Mouse (Mus musculus) CH12.LX (cell line): ENCODE measurements around the gene Chd4. TPM values are rescaled to one million over a fixed set of nuclear protein-coding genes. Genes with fewer than 3 reads are reported as not detected.

Source experiments
- DNase-seq: peaks from one replicate; pipeline ENCODE4 v3.0.0-alpha.2; 2013; ENCODE audit errors: extremely low read depth
- H3K27ac ChIP-seq: 2 replicates; pipeline ENCODE4 v1.5.1; 2012; ENCODE audit warnings: low read depth, mild to moderate bottlenecking, control low read depth, moderate library complexity; ENCODE audit not compliant: insufficient read depth
- H3K27me3 ChIP-seq: replicated peaks from 2 replicates; pipeline ENCODE3; 2012; ENCODE audit warnings: inconsistent platforms
- H3K36me3 ChIP-seq, 2 experiments: replicated peaks in 1 of 2; 2 replicates each; pipeline versions ENCODE3 to v1.6.1; 2012; ENCODE audit warnings: inconsistent platforms in 1 of 2, low read length in 1 of 2, mild to moderate bottlenecking in 1 of 2, mixed read lengths in 1 of 2, moderate library complexity in 1 of 2; ENCODE audit not compliant: control insufficient read depth in 1 of 2, insufficient read depth in 1 of 2
- H3K4me1 ChIP-seq, 2 experiments: 2 replicates each; pipeline ENCODE4 v1.6.1; 2012; ENCODE audit warnings: inconsistent platforms in 1 of 2, moderate library complexity in 1 of 2; ENCODE audit not compliant: insufficient read depth in 2 of 2, control insufficient read depth in 1 of 2
- H3K4me2 ChIP-seq: 2 replicates; pipeline ENCODE4 v1.6.1; 2012; ENCODE audit warnings: low read depth, mild to moderate bottlenecking, control low read depth; ENCODE audit not compliant: poor library complexity, insufficient read depth, severe bottlenecking
- H3K4me3 ChIP-seq, 3 experiments: fragments of 150-350 bp in 1 of 3; sonication (generic) in 1 of 3; replicated peaks in 1 of 3; 2 replicates each; pipeline versions ENCODE3 to v1.5.1; 2011 to 2012; ENCODE audit warnings: low read depth in 2 of 3, low read length in 2 of 3, mild to moderate bottlenecking in 2 of 3, moderate library complexity in 2 of 3, control low read depth in 1 of 3, improper control_type of control experiment in 1 of 3, inconsistent platforms in 1 of 3, mixed read lengths in 1 of 3; ENCODE audit not compliant: poor library complexity in 1 of 3
- H3K79me2 ChIP-seq: replicated peaks from 2 replicates; pipeline ENCODE4 v1.6.1; 2012; ENCODE audit warnings: mild to moderate bottlenecking, moderate library complexity; ENCODE audit not compliant: control insufficient read depth, poor library complexity, insufficient read depth, severe bottlenecking; ENCODE audit errors: extremely low read depth
- H3K9ac ChIP-seq: 2 replicates; pipeline ENCODE4 v1.6.1; 2012; ENCODE audit warnings: low read depth, mild to moderate bottlenecking, control low read depth, moderate library complexity; ENCODE audit not compliant: insufficient read depth
- H3K9me3 ChIP-seq: replicated peaks from 2 replicates; pipeline ENCODE3; 2012; ENCODE audit warnings: low read length, inconsistent platforms, mixed read lengths
- BHLHE40 ChIP-seq: IDR thresholded peaks from 2 replicates; pipeline ENCODE4 v1.6.1; 2011; ENCODE audit warnings: mild to moderate bottlenecking, low read depth, low read length, improper control_type of control experiment
- CHD2 ChIP-seq: IDR thresholded peaks from 2 replicates; pipeline ENCODE4 v1.6.1; 2011; ENCODE audit warnings: low read length, improper control_type of control experiment
- E2F4 ChIP-seq: IDR thresholded peaks from 2 replicates; pipeline ENCODE4 v1.6.1; 2011; ENCODE audit warnings: low read depth, low read length, improper control_type of control experiment; ENCODE audit not compliant: insufficient replicate concordance
- EP300 ChIP-seq: IDR thresholded peaks from 2 replicates; pipeline ENCODE4 v1.6.1; 2011; ENCODE audit warnings: low read length, improper control_type of control experiment
- ETS1 ChIP-seq: conservative IDR thresholded peaks from 2 replicates; pipeline ENCODE4 v1.6.1; 2012; ENCODE audit warnings: low read depth, mild to moderate bottlenecking, inconsistent platforms, low read length, improper control_type of control experiment, moderate library complexity
- JUN ChIP-seq: IDR thresholded peaks from 2 replicates; pipeline ENCODE4 v1.6.1; 2011; ENCODE audit warnings: low read depth, mild to moderate bottlenecking, low read length, improper control_type of control experiment, moderate library complexity; ENCODE audit not compliant: insufficient read depth
- JUND ChIP-seq: conservative IDR thresholded peaks from 2 replicates; pipeline ENCODE4 v1.6.1; 2011; ENCODE audit warnings: low read depth, low read length, improper control_type of control experiment
- KAT2A ChIP-seq: IDR thresholded peaks from 2 replicates; pipeline ENCODE4 v1.6.1; 2012; ENCODE audit warnings: low read length, improper control_type of control experiment, inconsistent platforms; ENCODE audit not compliant: insufficient replicate concordance
- MAX ChIP-seq: IDR thresholded peaks from 2 replicates; pipeline ENCODE4 v1.6.1; 2011; ENCODE audit warnings: low read length, improper control_type of control experiment
- MEF2A ChIP-seq: IDR thresholded peaks from 2 replicates; pipeline ENCODE4 v1.6.1; 2014; ENCODE audit warnings: low read depth, mild to moderate bottlenecking, inconsistent platforms, low read length, improper control_type of control experiment, borderline replicate concordance
- MXI1 ChIP-seq: IDR thresholded peaks from 2 replicates; pipeline ENCODE4 v1.6.1; 2011; ENCODE audit warnings: mild to moderate bottlenecking, low read depth, low read length, improper control_type of control experiment
- MYC ChIP-seq: IDR thresholded peaks from 2 replicates; pipeline ENCODE4 v1.6.1; 2011; ENCODE audit warnings: low read depth, mild to moderate bottlenecking, improper control_type of control experiment, low read length
- NELFE ChIP-seq: IDR thresholded peaks from 2 replicates; pipeline ENCODE4 v1.6.1; 2011; ENCODE audit warnings: low read depth, low read length, improper control_type of control experiment
- NRF1 ChIP-seq: IDR thresholded peaks from 2 replicates; pipeline ENCODE4 v1.6.1; 2014; ENCODE audit warnings: low read depth, mild to moderate bottlenecking, inconsistent platforms, low read length, improper control_type of control experiment, moderate library complexity
- PAX5 ChIP-seq: IDR thresholded peaks from 2 replicates; pipeline ENCODE4 v1.6.1; 2012; ENCODE audit warnings: low read length, inconsistent platforms, mixed read lengths
- POLR2A ChIP-seq: IDR thresholded peaks from 2 replicates; pipeline ENCODE4 v1.6.1; 2011; ENCODE audit warnings: low read depth, mild to moderate bottlenecking, improper control_type of control experiment, low read length
- RAD21 ChIP-seq: IDR thresholded peaks from 2 replicates; pipeline ENCODE4 v1.6.1; 2011; ENCODE audit warnings: low read depth, mild to moderate bottlenecking, low read length, improper control_type of control experiment, moderate library complexity
- SIN3A ChIP-seq: IDR thresholded peaks from 2 replicates; pipeline ENCODE4 v1.6.1; 2012; ENCODE audit warnings: low read length, improper control_type of control experiment, inconsistent platforms
- TBP ChIP-seq: conservative IDR thresholded peaks from 2 replicates; pipeline ENCODE4 v1.6.1; 2011; ENCODE audit warnings: low read depth, low read length, improper control_type of control experiment
- TCF12 ChIP-seq: IDR thresholded peaks from 2 replicates; pipeline ENCODE4 v1.6.1; 2014; ENCODE audit warnings: low read depth, mild to moderate bottlenecking, inconsistent platforms, low read length, improper control_type of control experiment
- USF1 ChIP-seq: IDR thresholded peaks from 2 replicates; pipeline ENCODE4 v1.6.1; 2014; ENCODE audit warnings: low read depth, mild to moderate bottlenecking, inconsistent platforms, low read length, improper control_type of control experiment
- USF2 ChIP-seq: conservative IDR thresholded peaks from 2 replicates; pipeline ENCODE4 v1.6.1; 2011; ENCODE audit warnings: low read depth, low read length, improper control_type of control experiment
- ZNF384 ChIP-seq: IDR thresholded peaks from 2 replicates; pipeline ENCODE4 v1.6.1; 2012; ENCODE audit warnings: low read depth, low read length, improper control_type of control experiment, inconsistent platforms
- dilution Hi-C: fragments of 300-500 bp; cut with MboI; formaldehyde crosslinking; loops from 2 replicates; pipeline ENCODE4 v1.14.3; 2020; ENCODE audit warnings: low sequenced_read_pairs; ENCODE audit not compliant: extremely low pct_unique_long_range_greater_than_20kb, extremely low pct_ligation_motif_present
- in situ Hi-C: fragments of 300-500 bp; cut with MboI; formaldehyde crosslinking; loops from 3 replicates; pipeline ENCODE4 v1.14.3; 2019; ENCODE audit warnings: low sequenced_read_pairs, low pct_ligation_motif_present, low pct_unique_long_range_greater_than_20kb, mixed read lengths
- polyA plus RNA-seq: library from polyadenylated mRNA; unstranded; fragments of >175 nt; gene quantifications from 2 replicates; pipeline ENCODE4 v1.2.1, GENCODE M21; 2012; ENCODE audit warnings: low read depth; ENCODE audit not compliant: insufficient read length
- total RNA-seq, 2 experiments: library from RNA; depleted of rRNA; stranded (reverse); fragments of 300-350 nt in 1 of 2; fragments of >200 nt in 1 of 2; gene quantifications; 2 replicates each; pipeline ENCODE4 v1.2.3; 2012 to 2014

The Chd4 gene
- total and polyA plus RNA-seq, 3 experiments, result 72.7 to 200 (median 165) TPM

- peak overlapping the region; percentile 83 for H3K27ac ChIP-seq
- H3K4me2 ChIP-seq, result peak overlapping the region; percentile 68
- peak; percentile 67 for DNase-seq
- peak overlapping the region; percentile 75 to 100 (median 87) for H3K4me3 ChIP-seq
- TF ChIP-seq MEF2A, result no peak
- TF ChIP-seq ZNF384, result no peak
- no peak for TF ChIP-seq RAD21
- peak; percentile 75 for TF ChIP-seq MYC
- no peak for TF ChIP-seq EP300
- no peak for TF ChIP-seq PAX5
- TF ChIP-seq JUN, result no peak
- peak; percentile 32; the same call in 1 of the 2 replicates for TF ChIP-seq CHD2
- no peak for TF ChIP-seq NRF1
- TF ChIP-seq SIN3A, result 0 out of 2 replicates have a peak, but pooled peaks have one; percentile 31
- 0 out of 2 replicates have a peak, but pooled peaks have one; percentile 3 for TF ChIP-seq JUND
- TF ChIP-seq TBP, result no peak
- peak; percentile 75 for TF ChIP-seq USF1
- peak; percentile 47; the same call in 1 of the 2 replicates for TF ChIP-seq E2F4
- no peak for TF ChIP-seq ETS1
- TF ChIP-seq NELFE, result no peak
- no peak for TF ChIP-seq POLR2A
- peak; percentile 44 for TF ChIP-seq MXI1
- 0 out of 2 replicates have a peak, but pooled peaks have one; percentile 26 for TF ChIP-seq KAT2A
- peak; percentile 78; the same call in 1 of the 2 replicates for TF ChIP-seq MAX
- peak; percentile 18; the same call in 1 of the 2 replicates for TF ChIP-seq TCF12
- TF ChIP-seq USF2, result peak; percentile 50
- TF ChIP-seq BHLHE40, result peak; percentile 90
- dilution Hi-C loops (no loop called here), in situ Hi-C loops (no loop called here)
- H3K9ac ChIP-seq, result peak overlapping the region; percentile 90
- H3K36me3 ChIP-seq, result peaks cover 59 to 71% of the 10 kb centered on the region in 2 experiments
- peaks cover 21% of the 10 kb centered on the region for H3K79me2 ChIP-seq
- no peaks in the 10 kb centered on the region for H3K27me3 ChIP-seq
- peaks cover 11 to 35% of the 10 kb centered on the region in 2 experiments for H3K4me1 ChIP-seq
- no peaks in the 10 kb centered on the region for H3K9me3 ChIP-seq
Observed at GRCm38 (mm10) chr6:125164672-125165327, 69.0 kb downstream of the Chd4 start.
